Mouse (Mus musculus) ES-E14 (cell line): ENCODE data around the gene Sdccag8.

Source experiments
- CHD2 ChIP-seq: IDR thresholded peaks from 2 replicates; pipeline ENCODE4 v1.6.1; 2014; ENCODE audit warnings: mild to moderate bottlenecking, low read depth, low read length, inconsistent platforms
- ZNF384 ChIP-seq: IDR thresholded peaks from 2 replicates; pipeline ENCODE4 v1.6.1; 2012; ENCODE audit warnings: low read depth, low read length, inconsistent platforms

- TF ChIP-seq CHD2 (no peak), ZNF384 (no peak)
These were observed 128.7 kb downstream of the Sdccag8 start for GRCm38 (mm10) chr1:176943126-176943525.
